21 mouse cellular contexts compared by ENCODE assay signal in genomic region chrX:140638028-140638427, GRCm38 (mm10). TPM values are rescaled to one million over a fixed set of nuclear protein-coding genes. Genes with fewer than 3 reads are reported as not detected.
A peak's percentile ranks its signal among the peaks of the same experiment; 100 is the strongest.
DNase-seq lines count a peak whose midpoint lies in the region; ATAC-seq lines count a peak whose summit lies in the region.
"Had no signal": no experiment of that assay in that cellular context is flagged by ENCODE, and none has a peak within 500 bp of the region (broad histone marks: within the 10 kb centered on the region; RNA-seq: fewer than 3 reads in every experiment).

No protein-coding gene starts in this region.

- H3K4me1 ChIP-seq in embryonic facial prominence, embryonic 14.5 days (ENCODE audit: control insufficient read depth, insufficient read depth, low read length), result no peaks in the 10 kb centered on the region
- no peaks in the 10 kb centered on the region for H3K4me1 ChIP-seq in kidney, embryonic 14.5 days (ENCODE audit: control insufficient read depth, insufficient read depth, low read length)
- H3K4me1 ChIP-seq: embryonic facial prominence, embryonic 12.5 days; heart, embryonic 10.5 days; hindbrain, embryonic 10.5 days; liver, embryonic 12.5 days; midbrain, embryonic 12.5 days had no signal

- H3K4me2 ChIP-seq in embryonic facial prominence, embryonic 14.5 days (ENCODE audit: low read depth, low read length), result no peak overlapping the region
- H3K4me2 ChIP-seq in kidney, embryonic 14.5 days (replicated peaks; ENCODE audit: low read depth, low read length), result no peak overlapping the region
- H3K4me2 ChIP-seq: embryonic facial prominence, embryonic 12.5 days; liver, embryonic 12.5 days; midbrain, embryonic 12.5 days had no signal

- 0 out of 2 replicates have a peak, but pooled peaks cover 3% of the 10 kb centered on the region for H3K27me3 ChIP-seq in embryonic facial prominence, embryonic 14.5 days (replicated peaks; ENCODE audit: control insufficient read depth, insufficient read depth, low read length)
- H3K27me3 ChIP-seq in kidney, embryonic 14.5 days (ENCODE audit: control insufficient read depth, insufficient read depth, low read length), result no peaks in the 10 kb centered on the region

- H3K4me3 ChIP-seq in embryonic facial prominence, embryonic 14.5 days (ENCODE audit: low read depth, low read length), result no peak overlapping the region
- H3K4me3 ChIP-seq in kidney, embryonic 14.5 days (ENCODE audit: low read length), result no peak overlapping the region
- H3K4me3 ChIP-seq: embryonic facial prominence, embryonic 12.5 days; heart, embryonic 10.5 days; hindbrain, embryonic 10.5 days; liver, embryonic 12.5 days; midbrain, embryonic 12.5 days had no signal

- no peaks in the 10 kb centered on the region for H3K36me3 ChIP-seq in embryonic facial prominence, embryonic 14.5 days (ENCODE audit: control insufficient read depth, insufficient read depth, low read length)
- H3K36me3 ChIP-seq in kidney, embryonic 14.5 days (ENCODE audit: control insufficient read depth, insufficient read depth, low read length), result no peaks in the 10 kb centered on the region
- H3K36me3 ChIP-seq: embryonic facial prominence, embryonic 12.5 days; heart, embryonic 10.5 days; hindbrain, embryonic 10.5 days; liver, embryonic 12.5 days; midbrain, embryonic 12.5 days had no signal

- H3K9me3 ChIP-seq in embryonic facial prominence, embryonic 14.5 days (ENCODE audit: control insufficient read depth, low read length), result no peaks in the 10 kb centered on the region
- no peaks in the 10 kb centered on the region for H3K9me3 ChIP-seq in kidney, embryonic 14.5 days (ENCODE audit: control insufficient read depth, low read length)
- H3K9me3 ChIP-seq: embryonic facial prominence, embryonic 12.5 days; heart, embryonic 10.5 days; hindbrain, embryonic 10.5 days; liver, embryonic 12.5 days; midbrain, embryonic 12.5 days had no signal

- DNase-seq in adrenal gland, postnatal 14 days, result peak; percentile 5
- no peak for DNase-seq in adrenal gland, adult 18-20 months (ENCODE audit: low spot score in 2 of 2)
- peak; percentile 8 for DNase-seq in urinary bladder, postnatal 14 days (ENCODE audit: low spot score)
- DNase-seq in urinary bladder, adult 2 months (ENCODE audit: low spot score), result no peak
- DNase-seq in embryonic facial prominence, embryonic 14.5 days (ENCODE audit: low spot score), result peak; percentile 63
- no peak for DNase-seq in thymus, postnatal 25 days
- DNase-seq: cerebellum, adult 9-10 months; gastrocnemius, postnatal 36 days; kidney, adult 18-20 months; kidney, postnatal 10 days; right cerebral cortex, postnatal 4 days; thymus, postnatal 14 days had no signal

- H3K9ac ChIP-seq in embryonic facial prominence, embryonic 14.5 days (ENCODE audit: low read depth, low read length), result no peak overlapping the region
- no peak overlapping the region for H3K9ac ChIP-seq in kidney, embryonic 14.5 days (ENCODE audit: low read depth, low read length)
- H3K9ac ChIP-seq: embryonic facial prominence, embryonic 12.5 days; liver, embryonic 12.5 days; midbrain, embryonic 12.5 days had no signal

- H3K27ac ChIP-seq in embryonic facial prominence, embryonic 14.5 days (replicated peaks; ENCODE audit: low read depth, low read length), result no peak overlapping the region
- H3K27ac ChIP-seq in kidney, embryonic 14.5 days (ENCODE audit: low read depth, low read length), result no peak overlapping the region
- H3K27ac ChIP-seq: embryonic facial prominence, embryonic 12.5 days; heart, embryonic 10.5 days; hindbrain, embryonic 10.5 days; liver, embryonic 12.5 days; midbrain, embryonic 12.5 days had no signal

- WGBS in embryonic facial prominence, embryonic 14.5 days, result 66% methylated on average over 5 of the region's 5 CpGs
- WGBS in kidney, embryonic 14.5 days, result 77% methylated on average over 5 of the region's 5 CpGs

- ATAC-seq in embryonic facial prominence, embryonic 14.5 days (ENCODE audit: low read depth), result peak; percentile 18; the same call in 1 of the 2 replicates
- ATAC-seq in kidney, embryonic 14.5 days (ENCODE audit: low FRiP score, low TSS enrichment), result no peak
- no peak for ATAC-seq in megakaryocyte-erythroid progenitor cell, adult 5-6 weeks (replicated peaks; ENCODE audit: low FRiP score, low TSS enrichment, poor library complexity, severe bottlenecking)
- ATAC-seq: forebrain, embryonic 16.5 days; liver, embryonic 12.5 days; Patski had no signal

RNA-seq across cellular contexts. Expression of gene Mid2, which starts 26.4 kb away (rescaled TPM):
- 20.7 and 29.2 TPM in 2 replicates for total RNA-seq in adrenal gland, postnatal 14 days (2021)
- 10 to 100 TPM; 24.9 to 31.1 TPM for total RNA-seq in adrenal gland, adult 18-20 months (2021)
- polyA plus RNA-seq in urinary bladder, adult 2 months (2012; rRNA removed), result 12.3 and 12.6 TPM in 2 replicates
- polyA plus RNA-seq in embryonic facial prominence, embryonic 14.5 days (2014; fragmentation: Nextera tagmentation; extraction: Ambion mirVana), result 7.9 and 8.2 TPM in 2 replicates
- 4.2 and 6.9 TPM in 2 replicates for polyA plus RNA-seq in kidney, embryonic 14.5 days (2014; fragmentation: Nextera tagmentation; extraction: Ambion mirVana)
- 0.20 TPM in 1 of 2 replicates, not detected in the other for total RNA-seq in megakaryocyte-erythroid progenitor cell, adult 5-6 weeks (2014; fragmentation: Nextera tagmentation)
- not detected in 2 replicates for total RNA-seq in megakaryocyte-erythroid progenitor cell, adult 5-6 weeks (2017)

RNA-seq across cellular contexts. Expression of gene Tsc22d3, which starts 37.6 kb away (rescaled TPM):
- 126 and 203 TPM in 2 replicates for total RNA-seq in adrenal gland, postnatal 14 days (2021)
- total RNA-seq in adrenal gland, adult 18-20 months (2021), result 100 to 1,000 TPM; 116 to 148 TPM
- polyA plus RNA-seq in urinary bladder, adult 2 months (2012; rRNA removed), result 99.7 and 126 TPM in 2 replicates
- 99.9 and 108 TPM in 2 replicates for polyA plus RNA-seq in embryonic facial prominence, embryonic 14.5 days (2014; fragmentation: Nextera tagmentation; extraction: Ambion mirVana)
- polyA plus RNA-seq in kidney, embryonic 14.5 days (2014; fragmentation: Nextera tagmentation; extraction: Ambion mirVana), result 77.8 and 90.2 TPM in 2 replicates
- 10.3 and 17.6 TPM in 2 replicates for total RNA-seq in megakaryocyte-erythroid progenitor cell, adult 5-6 weeks (2014; fragmentation: Nextera tagmentation)
- total RNA-seq in megakaryocyte-erythroid progenitor cell, adult 5-6 weeks (2017), result 20.5 and 24.5 TPM in 2 replicates

Comparison
In these comparisons a context has a peak if more than half of its experiments do, and no peak if none do; other contexts are left out.
1. DNase-seq: peak in adrenal gland, postnatal 14 days (single experiment), urinary bladder, postnatal 14 days (single experiment) and embryonic facial prominence, embryonic 14.5 days (single experiment); none in adrenal gland, adult 18-20 months (0 of 2), urinary bladder, adult 2 months (single experiment) and thymus, postnatal 25 days (single experiment).
2. RNA of gene Mid2, which starts 26.4 kb away (total RNA-seq): 24.9 to 31.1 TPM in adrenal gland, adult 18-20 months and 20.7 to 29.2 TPM in adrenal gland, postnatal 14 days; 0.20 TPM in megakaryocyte-erythroid progenitor cell, adult 5-6 weeks; every median in the first group is over 10 times any median in the second.